Mouse (Mus musculus): ENCODE data around the gene Wnt9a. TPM values are rescaled to one million over a fixed set of nuclear protein-coding genes. Genes with fewer than 3 reads are reported as not detected.
A peak's percentile ranks its signal among the peaks of the same experiment; 100 is the strongest.

The Wnt9a gene
- polyA plus RNA-seq (2015; fragmentation: Nextera tagmentation; extraction: Ambion mirVana): 3.9 and 4.1 TPM in 2 replicates

DNA sequence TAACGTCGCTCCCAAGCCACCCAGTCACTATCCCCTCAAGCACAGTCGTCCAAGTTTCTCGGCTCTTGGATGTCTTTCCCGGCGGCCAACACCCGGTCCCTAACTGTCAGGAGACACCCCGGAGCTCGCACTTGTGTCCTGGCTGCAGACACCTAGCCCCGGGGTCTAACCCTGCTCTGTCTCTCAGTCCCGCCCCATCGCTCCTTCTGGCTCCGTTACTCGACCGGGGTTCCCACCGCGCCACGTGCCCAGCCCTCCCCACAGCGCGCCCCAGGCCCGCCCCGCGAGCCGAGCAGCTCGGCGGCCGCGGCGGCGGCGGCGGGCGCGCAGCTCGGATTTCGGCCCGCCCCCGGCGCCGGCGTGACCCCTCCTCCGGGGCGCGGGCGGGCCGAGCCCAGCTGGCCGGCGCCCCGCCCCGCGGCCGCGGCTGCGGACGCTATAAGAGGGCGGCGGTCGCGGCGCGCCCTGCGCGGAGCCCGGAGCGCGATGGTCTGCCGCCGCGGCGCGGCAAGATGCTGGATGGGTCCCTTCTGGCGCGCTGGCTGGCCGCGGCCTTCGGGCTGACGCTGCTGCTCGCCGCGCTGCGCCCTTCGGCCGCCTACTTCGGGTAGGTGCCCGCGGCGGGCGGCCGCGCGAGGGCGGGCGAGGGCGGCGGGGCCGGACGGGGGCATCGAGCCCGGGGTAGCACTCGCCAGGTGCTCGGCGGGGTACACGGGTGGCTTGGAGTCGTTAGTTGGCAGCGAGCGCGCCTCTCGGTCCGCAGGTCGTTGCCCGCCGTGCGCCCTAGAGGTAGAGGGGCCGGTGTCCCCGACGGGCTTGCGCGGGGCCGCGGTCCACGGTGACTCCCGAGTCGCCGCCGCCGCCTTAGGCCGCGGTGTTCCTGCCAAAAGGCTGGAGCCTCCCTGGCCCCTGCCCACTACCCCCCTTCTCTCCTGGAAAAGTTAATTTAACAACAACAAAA is at the start of gene Wnt9a:
Wnt9a (plus strand) TSS at position 468 of the 961 bp plus-strand sequence.
- Histone ChIP-seq H3K9me3 (ENCODE audit: control insufficient read depth, low read length) (no peaks in the 10 kb centered on the region), H3K4me1 (replicated peaks; ENCODE audit: control insufficient read depth, insufficient read depth, low read length) (peaks cover 17% of the 10 kb centered on the region), H3K4me2 (ENCODE audit: low read depth, low read length) (peak within 1 kb of the TSS; percentile 96), H3K27ac (ENCODE audit: low read length) (no peak within 1 kb of the TSS), H3K9ac (ENCODE audit: low read length) (peak within 1 kb of the TSS; percentile 75), H3K4me3 (ENCODE audit: low read length) (peak within 1 kb of the TSS; percentile 68), H3K36me3 (ENCODE audit: control insufficient read depth, insufficient read depth, low read length) (no peaks in the 10 kb centered on the region), H3K27me3 (ENCODE audit: control insufficient read depth, insufficient read depth, low read depth, low read length) (peaks cover 61% of the 10 kb centered on the region)
- ATAC-seq (ENCODE audit: low read depth): peak; percentile 85
- under 1% methylated on average over 89 of the region's 128 CpGs for WGBS

DNA sequence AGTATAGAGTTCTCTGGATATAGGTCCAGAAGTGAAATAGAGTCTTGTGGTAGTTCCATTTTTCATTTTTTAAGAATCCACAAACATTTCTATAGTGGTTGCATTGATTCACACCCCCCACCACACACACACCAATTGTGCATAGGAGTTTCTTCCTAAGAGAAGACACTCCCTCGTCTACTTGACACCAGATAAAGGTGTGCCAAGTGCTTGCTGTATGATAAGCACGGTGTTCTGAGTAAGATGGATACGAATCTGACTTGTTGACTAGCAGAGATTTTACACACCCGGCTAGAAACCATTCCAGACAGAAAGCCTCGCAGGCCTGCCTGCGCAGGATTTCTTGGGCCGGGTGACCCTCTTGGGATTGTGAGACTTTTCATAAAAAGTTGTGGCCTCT is 47.1 kb upstream of the Wnt9a start:
- H3K4me3 ChIP-seq (ENCODE audit: low read length): no peak overlapping the region
- no peaks in the 10 kb centered on the region for H3K36me3 ChIP-seq (ENCODE audit: control insufficient read depth, insufficient read depth, low read length)
- no peak for ATAC-seq (ENCODE audit: low read depth)
- H3K4me1 ChIP-seq (replicated peaks; ENCODE audit: control insufficient read depth, insufficient read depth, low read length): peaks cover 7% of the 10 kb centered on the region
- H3K9me3 ChIP-seq (ENCODE audit: control insufficient read depth, low read length): no peaks in the 10 kb centered on the region
- 58% methylated on average over 7 of the region's 7 CpGs for WGBS
- H3K4me2 ChIP-seq (ENCODE audit: low read depth, low read length): no peak overlapping the region
- peaks cover 6% of the 10 kb centered on the region; the same call in 1 of the 2 replicates for H3K27me3 ChIP-seq (ENCODE audit: control insufficient read depth, insufficient read depth, low read depth, low read length)
- H3K27ac ChIP-seq (ENCODE audit: low read length): no peak overlapping the region
- H3K9ac ChIP-seq (ENCODE audit: low read length): no peak overlapping the region

DNA sequence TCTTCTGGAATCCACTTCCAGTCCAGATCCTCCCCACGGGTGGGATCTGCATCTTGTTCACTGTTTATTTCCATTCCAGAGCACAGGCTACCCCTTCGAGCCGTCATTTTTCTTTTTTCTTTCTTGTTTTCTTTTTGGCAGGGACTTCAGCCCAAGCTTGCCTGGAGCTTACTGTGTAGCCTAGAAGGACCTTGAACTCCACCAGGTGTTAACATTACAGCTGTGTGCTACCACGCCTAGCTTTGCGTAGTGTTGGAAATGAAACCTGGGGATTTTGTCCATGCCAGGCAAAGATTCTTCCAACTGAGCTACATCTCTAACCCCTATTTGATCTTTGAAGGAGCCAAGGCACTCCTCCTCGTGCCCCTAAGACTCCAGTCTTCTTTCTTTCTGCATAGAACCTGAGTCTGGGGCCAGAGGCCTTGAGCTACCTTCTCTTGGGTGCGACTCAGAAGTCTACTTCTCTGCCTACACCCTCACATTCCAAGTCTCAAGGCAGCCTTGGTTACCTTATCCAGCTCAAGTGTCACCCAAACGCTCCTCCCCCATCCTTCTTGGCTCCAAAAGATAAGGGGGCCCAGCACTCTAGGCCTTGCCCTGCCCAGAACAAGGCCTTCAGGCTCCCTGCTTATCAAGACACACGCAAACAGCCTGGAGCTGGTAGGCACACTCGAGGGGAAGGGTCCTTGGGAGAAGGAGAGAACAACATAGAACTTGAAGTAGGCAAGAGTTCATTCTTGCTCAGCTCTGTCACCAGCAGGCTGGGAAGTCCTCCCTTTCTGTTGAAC is 45.8 kb upstream of the Wnt9a start:
- Histone ChIP-seq H3K27me3 (ENCODE audit: control insufficient read depth, insufficient read depth, low read depth, low read length) (peaks cover 19% of the 10 kb centered on the region), H3K4me1 (replicated peaks; ENCODE audit: control insufficient read depth, insufficient read depth, low read length) (peaks cover 7% of the 10 kb centered on the region), H3K36me3 (ENCODE audit: control insufficient read depth, insufficient read depth, low read length) (no peaks in the 10 kb centered on the region), H3K27ac (ENCODE audit: low read length) (peak overlapping the region; percentile 58), H3K4me2 (ENCODE audit: low read depth, low read length) (no peak overlapping the region), H3K9me3 (ENCODE audit: control insufficient read depth, low read length) (no peaks in the 10 kb centered on the region), H3K9ac (ENCODE audit: low read length) (no peak overlapping the region), H3K4me3 (ENCODE audit: low read length) (no peak overlapping the region)
- WGBS: 53% methylated on average over 10 of the region's 10 CpGs
- peak; percentile 84 for ATAC-seq (ENCODE audit: low read depth)

DNA sequence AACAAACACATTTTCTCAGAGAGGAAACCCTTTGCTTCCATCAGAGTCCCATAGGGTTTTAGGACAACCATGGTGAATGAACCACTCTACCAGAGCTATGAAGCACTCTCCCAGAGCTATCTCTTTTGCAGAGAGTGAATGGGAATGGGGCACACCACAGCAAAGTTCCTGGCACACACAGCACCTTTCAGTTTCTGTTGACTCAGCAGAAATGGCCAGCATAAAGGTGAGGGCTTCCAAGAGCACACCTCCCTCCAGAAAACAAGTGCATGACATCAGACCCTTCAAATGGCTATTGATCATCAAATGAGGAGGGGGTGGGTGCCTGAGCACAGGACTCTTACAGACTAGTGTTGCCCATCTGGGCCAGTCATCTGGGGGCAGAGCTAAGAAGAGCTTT is 44.4 kb upstream of the Wnt9a start:
- Histone ChIP-seq H3K4me3 (ENCODE audit: low read length) (no peak overlapping the region), H3K4me1 (replicated peaks; ENCODE audit: control insufficient read depth, insufficient read depth, low read length) (peaks cover 7% of the 10 kb centered on the region), H3K27ac (ENCODE audit: low read length) (no peak overlapping the region), H3K36me3 (ENCODE audit: control insufficient read depth, insufficient read depth, low read length) (no peaks in the 10 kb centered on the region), H3K9me3 (ENCODE audit: control insufficient read depth, low read length) (no peaks in the 10 kb centered on the region), H3K9ac (ENCODE audit: low read length) (no peak overlapping the region), H3K27me3 (ENCODE audit: control insufficient read depth, insufficient read depth, low read depth, low read length) (peaks cover 19% of the 10 kb centered on the region), H3K4me2 (ENCODE audit: low read depth, low read length) (no peak overlapping the region)
- no peak for ATAC-seq (ENCODE audit: low read depth)

DNA sequence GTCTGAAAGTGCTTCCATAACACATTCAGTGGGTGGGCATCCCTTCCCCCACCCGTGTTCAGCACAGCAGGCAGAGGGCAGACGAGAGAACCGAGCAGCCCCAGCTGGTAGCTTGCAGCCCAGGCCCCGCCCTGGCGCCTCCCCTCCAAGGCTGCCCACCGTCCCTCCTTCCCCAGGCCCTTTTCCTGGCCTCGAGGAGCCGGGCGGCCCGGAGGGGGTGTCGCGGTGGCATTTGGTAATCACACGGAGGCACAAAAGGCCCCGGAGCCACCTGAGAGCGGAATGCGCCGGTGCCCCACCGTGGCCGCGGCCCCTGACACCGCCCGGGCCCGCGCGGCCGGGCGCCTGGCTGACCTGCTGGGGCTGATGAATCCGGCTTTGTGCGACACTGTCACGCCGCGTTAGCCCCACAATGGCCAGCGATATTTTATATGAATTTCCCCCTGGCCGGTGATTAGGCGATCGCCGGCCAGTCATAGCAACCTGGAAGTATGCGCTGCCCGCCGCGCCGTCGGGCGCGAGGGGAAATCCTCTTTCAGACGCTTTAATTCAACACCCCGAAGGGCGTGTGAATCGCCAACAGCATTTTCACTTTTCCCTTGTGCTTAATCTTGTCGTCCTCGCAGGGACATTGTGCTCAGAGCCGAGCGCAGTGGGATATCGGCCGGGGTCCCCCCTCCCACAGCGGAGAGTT is 42.7 kb upstream of the Wnt9a start:
- no peak overlapping the region for H3K27ac ChIP-seq (ENCODE audit: low read length)
- H3K9ac ChIP-seq (ENCODE audit: low read length): peak overlapping the region; percentile 77
- under 1% methylated on average over 50 of the region's 56 CpGs for WGBS
- H3K27me3 ChIP-seq (ENCODE audit: control insufficient read depth, insufficient read depth, low read depth, low read length): peaks cover 19% of the 10 kb centered on the region
- H3K4me3 ChIP-seq (ENCODE audit: low read length): peak overlapping the region; percentile 54
- H3K36me3 ChIP-seq (ENCODE audit: control insufficient read depth, insufficient read depth, low read length): no peaks in the 10 kb centered on the region
- H3K4me1 ChIP-seq (replicated peaks; ENCODE audit: control insufficient read depth, insufficient read depth, low read length): peaks cover 7% of the 10 kb centered on the region
- 0 out of 2 replicates have a peak, but pooled peaks cover 3% of the 10 kb centered on the region for H3K9me3 ChIP-seq (ENCODE audit: control insufficient read depth, low read length)
- peak overlapping the region; percentile 95 for H3K4me2 ChIP-seq (ENCODE audit: low read depth, low read length)
- ATAC-seq (ENCODE audit: low read depth): peak; percentile 86

DNA sequence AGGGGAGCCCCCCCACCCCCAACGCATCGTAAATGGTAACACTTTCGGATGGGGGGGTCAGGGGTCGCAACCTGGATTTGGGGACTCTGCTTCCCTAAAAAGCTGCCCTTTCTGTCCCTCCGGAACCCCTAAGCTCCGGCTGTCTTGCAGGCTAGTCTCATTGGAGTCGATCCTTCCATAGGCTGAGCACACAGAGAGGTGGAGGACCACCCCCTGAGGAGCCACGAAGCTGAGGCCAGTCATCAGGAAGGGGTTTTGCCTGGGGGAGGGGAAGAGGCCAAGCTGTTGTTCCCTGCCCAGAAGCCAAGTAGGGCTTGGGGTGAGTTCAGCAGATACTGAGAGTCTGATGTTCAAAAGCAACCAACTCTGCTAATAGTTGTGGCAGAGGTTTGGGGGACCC is 42.1 kb upstream of the Wnt9a start:
- Histone ChIP-seq H3K27ac (ENCODE audit: low read length) (no peak overlapping the region), H3K36me3 (ENCODE audit: control insufficient read depth, insufficient read depth, low read length) (no peaks in the 10 kb centered on the region), H3K9me3 (ENCODE audit: control insufficient read depth, low read length) (0 out of 2 replicates have a peak, but pooled peaks cover 3% of the 10 kb centered on the region), H3K27me3 (ENCODE audit: control insufficient read depth, insufficient read depth, low read depth, low read length) (peaks cover 19% of the 10 kb centered on the region), H3K4me1 (replicated peaks; ENCODE audit: control insufficient read depth, insufficient read depth, low read length) (peaks cover 7% of the 10 kb centered on the region), H3K4me3 (ENCODE audit: low read length) (peak overlapping the region; percentile 54), H3K9ac (ENCODE audit: low read length) (peak overlapping the region; percentile 77), H3K4me2 (ENCODE audit: low read depth, low read length) (peak overlapping the region; percentile 95)
- WGBS: 8% methylated on average over 8 of the region's 8 CpGs
- no peak for ATAC-seq (ENCODE audit: low read depth)

DNA sequence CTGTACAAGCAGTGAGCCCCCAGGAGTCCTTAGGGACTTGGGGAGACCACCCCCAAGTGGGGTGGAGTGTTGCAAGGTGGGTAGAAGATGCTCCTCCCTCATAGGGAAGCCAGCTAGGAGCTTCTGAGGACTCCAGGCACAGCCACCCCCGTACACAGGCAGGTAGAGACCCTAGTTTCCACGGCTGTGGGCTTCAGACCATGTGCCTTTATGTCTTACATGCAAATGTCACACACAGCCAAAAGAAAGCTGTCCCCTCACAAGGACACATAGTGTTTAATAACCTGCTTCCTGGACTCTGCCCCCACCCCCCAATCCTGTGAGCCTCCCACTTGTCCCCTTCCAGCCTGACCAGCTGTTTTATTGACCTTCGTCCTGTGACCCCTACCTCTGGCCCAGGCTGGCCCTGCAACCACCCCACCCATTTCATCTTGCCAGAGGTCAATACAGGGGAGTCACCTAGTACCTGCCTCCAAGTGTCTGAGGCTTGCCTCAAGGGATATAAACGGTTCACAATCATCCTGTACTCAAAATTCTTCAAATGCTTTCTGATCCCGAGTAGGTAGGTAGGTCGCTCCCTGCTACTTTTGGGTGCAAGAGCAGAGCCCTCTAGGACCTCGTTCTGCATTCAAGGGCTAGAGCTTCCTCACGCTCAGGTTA is 41.4 kb upstream of the Wnt9a start:
- H3K4me1 ChIP-seq (replicated peaks; ENCODE audit: control insufficient read depth, insufficient read depth, low read length): peaks cover 7% of the 10 kb centered on the region
- no peak overlapping the region for H3K27ac ChIP-seq (ENCODE audit: low read length)
- H3K27me3 ChIP-seq (ENCODE audit: control insufficient read depth, insufficient read depth, low read depth, low read length): peaks cover 19% of the 10 kb centered on the region
- H3K4me2 ChIP-seq (ENCODE audit: low read depth, low read length): no peak overlapping the region
- no peaks in the 10 kb centered on the region for H3K36me3 ChIP-seq (ENCODE audit: control insufficient read depth, insufficient read depth, low read length)
- H3K9ac ChIP-seq (ENCODE audit: low read length): no peak overlapping the region
- no peak for ATAC-seq (ENCODE audit: low read depth)
- no peak overlapping the region for H3K4me3 ChIP-seq (ENCODE audit: low read length)
- H3K9me3 ChIP-seq (ENCODE audit: control insufficient read depth, low read length): 0 out of 2 replicates have a peak, but pooled peaks cover 3% of the 10 kb centered on the region
- 58% methylated on average over 8 of the region's 8 CpGs for WGBS

DNA sequence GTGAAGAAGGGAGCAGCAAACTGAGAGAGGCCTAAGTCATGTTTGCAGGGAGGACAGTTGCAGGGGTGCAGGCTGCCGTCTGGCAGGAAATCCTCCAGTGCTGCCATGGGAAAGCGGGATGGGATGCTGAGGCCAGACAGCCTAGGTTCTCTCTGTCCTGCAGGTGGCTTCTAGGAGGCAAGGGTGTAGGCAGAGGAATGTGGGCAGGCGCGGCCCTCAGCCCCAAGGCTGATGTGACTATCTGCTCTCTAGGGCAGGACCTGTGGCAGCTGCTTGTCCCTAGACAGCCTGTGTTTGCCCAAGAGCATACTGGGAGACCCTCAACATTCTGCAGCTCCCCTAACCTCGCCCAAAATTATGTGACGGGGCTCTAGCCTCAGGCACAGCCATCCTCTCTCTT is 40.0 kb upstream of the Wnt9a start:
- ATAC-seq (ENCODE audit: low read depth): no peak
- WGBS: 17% methylated on average over 6 of the region's 6 CpGs

More for the DNA sequence above, 40.0 kb upstream of the Wnt9a start:
- H3K9me3 ChIP-seq (ENCODE audit: control insufficient read depth, low read length): 0 out of 2 replicates have a peak, but pooled peaks cover 3% of the 10 kb centered on the region
- H3K27ac ChIP-seq (ENCODE audit: low read length): no peak overlapping the region
- no peak overlapping the region for H3K9ac ChIP-seq (ENCODE audit: low read length)
- H3K36me3 ChIP-seq (ENCODE audit: control insufficient read depth, insufficient read depth, low read length): no peaks in the 10 kb centered on the region
- H3K4me2 ChIP-seq (ENCODE audit: low read depth, low read length): no peak overlapping the region
- peaks cover 7% of the 10 kb centered on the region for H3K4me1 ChIP-seq (replicated peaks; ENCODE audit: control insufficient read depth, insufficient read depth, low read length)
- peaks cover 19% of the 10 kb centered on the region for H3K27me3 ChIP-seq (ENCODE audit: control insufficient read depth, insufficient read depth, low read depth, low read length)
- no peak overlapping the region for H3K4me3 ChIP-seq (ENCODE audit: low read length)

All from lung, embryonic 16.5 days (tissue).